Mouse (Mus musculus) CH12.LX (cell line): ENCODE results near the gene Pla2g10. TPM values are rescaled to one million over a fixed set of nuclear protein-coding genes. Genes with fewer than 3 reads are reported as not detected.

Source experiments
- DNase-seq: peaks from one replicate; pipeline ENCODE4 v3.0.0-alpha.2; 2013; ENCODE audit errors: extremely low read depth
- H3K27ac ChIP-seq: 2 replicates; pipeline ENCODE4 v1.5.1; 2012; ENCODE audit warnings: low read depth, mild to moderate bottlenecking, control low read depth, moderate library complexity; ENCODE audit not compliant: insufficient read depth
- H3K27me3 ChIP-seq: replicated peaks from 2 replicates; pipeline ENCODE3; 2012; ENCODE audit warnings: inconsistent platforms
- H3K36me3 ChIP-seq, 2 experiments: replicated peaks in 1 of 2; 2 replicates each; pipeline versions ENCODE3 to v1.6.1; 2012; ENCODE audit warnings: inconsistent platforms in 1 of 2, low read length in 1 of 2, mild to moderate bottlenecking in 1 of 2, mixed read lengths in 1 of 2, moderate library complexity in 1 of 2; ENCODE audit not compliant: control insufficient read depth in 1 of 2, insufficient read depth in 1 of 2
- H3K4me1 ChIP-seq, 2 experiments: 2 replicates each; pipeline ENCODE4 v1.6.1; 2012; ENCODE audit warnings: inconsistent platforms in 1 of 2, moderate library complexity in 1 of 2; ENCODE audit not compliant: insufficient read depth in 2 of 2, control insufficient read depth in 1 of 2
- H3K4me2 ChIP-seq: 2 replicates; pipeline ENCODE4 v1.6.1; 2012; ENCODE audit warnings: low read depth, mild to moderate bottlenecking, control low read depth; ENCODE audit not compliant: poor library complexity, insufficient read depth, severe bottlenecking
- H3K4me3 ChIP-seq, 3 experiments: fragments of 150-350 bp in 1 of 3; sonication (generic) in 1 of 3; replicated peaks in 1 of 3; 2 replicates each; pipeline versions ENCODE3 to v1.5.1; 2011 to 2012; ENCODE audit warnings: low read depth in 2 of 3, low read length in 2 of 3, mild to moderate bottlenecking in 2 of 3, moderate library complexity in 2 of 3, control low read depth in 1 of 3, improper control_type of control experiment in 1 of 3, inconsistent platforms in 1 of 3, mixed read lengths in 1 of 3; ENCODE audit not compliant: poor library complexity in 1 of 3
- H3K79me2 ChIP-seq: replicated peaks from 2 replicates; pipeline ENCODE4 v1.6.1; 2012; ENCODE audit warnings: mild to moderate bottlenecking, moderate library complexity; ENCODE audit not compliant: control insufficient read depth, poor library complexity, insufficient read depth, severe bottlenecking; ENCODE audit errors: extremely low read depth
- H3K9ac ChIP-seq: 2 replicates; pipeline ENCODE4 v1.6.1; 2012; ENCODE audit warnings: low read depth, mild to moderate bottlenecking, control low read depth, moderate library complexity; ENCODE audit not compliant: insufficient read depth
- H3K9me3 ChIP-seq: replicated peaks from 2 replicates; pipeline ENCODE3; 2012; ENCODE audit warnings: low read length, inconsistent platforms, mixed read lengths
- CHD1 ChIP-seq: IDR thresholded peaks from 2 replicates; pipeline ENCODE4 v1.6.1; 2012; ENCODE audit warnings: low read depth, low read length, improper control_type of control experiment, inconsistent platforms
- CHD2 ChIP-seq: IDR thresholded peaks from 2 replicates; pipeline ENCODE4 v1.6.1; 2011; ENCODE audit warnings: low read length, improper control_type of control experiment
- CTCF ChIP-seq, 2 experiments: IDR thresholded peaks in 1 of 2; conservative IDR thresholded peaks in 1 of 2; 2 replicates each; pipeline ENCODE4 v1.5.1; 2011 to 2012; ENCODE audit warnings: low read depth in 2 of 2, low read length in 2 of 2, improper control_type of control experiment in 1 of 2, inconsistent platforms in 1 of 2, mild to moderate bottlenecking in 1 of 2, moderate library complexity in 1 of 2
- E2F4 ChIP-seq: IDR thresholded peaks from 2 replicates; pipeline ENCODE4 v1.6.1; 2011; ENCODE audit warnings: low read depth, low read length, improper control_type of control experiment; ENCODE audit not compliant: insufficient replicate concordance
- ELF1 ChIP-seq: IDR thresholded peaks from 2 replicates; pipeline ENCODE4 v1.6.1; 2014; ENCODE audit warnings: low read depth, mild to moderate bottlenecking, inconsistent platforms, low read length, improper control_type of control experiment
- ETS1 ChIP-seq: conservative IDR thresholded peaks from 2 replicates; pipeline ENCODE4 v1.6.1; 2012; ENCODE audit warnings: low read depth, mild to moderate bottlenecking, inconsistent platforms, low read length, improper control_type of control experiment, moderate library complexity
- GABPA ChIP-seq: IDR thresholded peaks from 2 replicates; pipeline ENCODE4 v1.6.1; 2012; ENCODE audit warnings: low read depth, low read length, improper control_type of control experiment, inconsistent platforms; ENCODE audit not compliant: insufficient replicate concordance
- HCFC1 ChIP-seq: IDR thresholded peaks from 2 replicates; pipeline ENCODE4 v1.6.1; 2012; ENCODE audit warnings: low read depth, mild to moderate bottlenecking, inconsistent platforms, low read length, improper control_type of control experiment
- JUN ChIP-seq: IDR thresholded peaks from 2 replicates; pipeline ENCODE4 v1.6.1; 2011; ENCODE audit warnings: low read depth, mild to moderate bottlenecking, low read length, improper control_type of control experiment, moderate library complexity; ENCODE audit not compliant: insufficient read depth
- JUND ChIP-seq: conservative IDR thresholded peaks from 2 replicates; pipeline ENCODE4 v1.6.1; 2011; ENCODE audit warnings: low read depth, low read length, improper control_type of control experiment
- KAT2A ChIP-seq: IDR thresholded peaks from 2 replicates; pipeline ENCODE4 v1.6.1; 2012; ENCODE audit warnings: low read length, improper control_type of control experiment, inconsistent platforms; ENCODE audit not compliant: insufficient replicate concordance
- MEF2A ChIP-seq: IDR thresholded peaks from 2 replicates; pipeline ENCODE4 v1.6.1; 2014; ENCODE audit warnings: low read depth, mild to moderate bottlenecking, inconsistent platforms, low read length, improper control_type of control experiment, borderline replicate concordance
- MXI1 ChIP-seq: IDR thresholded peaks from 2 replicates; pipeline ENCODE4 v1.6.1; 2011; ENCODE audit warnings: mild to moderate bottlenecking, low read depth, low read length, improper control_type of control experiment
- MYC ChIP-seq: IDR thresholded peaks from 2 replicates; pipeline ENCODE4 v1.6.1; 2011; ENCODE audit warnings: low read depth, mild to moderate bottlenecking, improper control_type of control experiment, low read length
- NRF1 ChIP-seq: IDR thresholded peaks from 2 replicates; pipeline ENCODE4 v1.6.1; 2014; ENCODE audit warnings: low read depth, mild to moderate bottlenecking, inconsistent platforms, low read length, improper control_type of control experiment, moderate library complexity
- PAX5 ChIP-seq: IDR thresholded peaks from 2 replicates; pipeline ENCODE4 v1.6.1; 2012; ENCODE audit warnings: low read length, inconsistent platforms, mixed read lengths
- POLR2A ChIP-seq: IDR thresholded peaks from 2 replicates; pipeline ENCODE4 v1.6.1; 2011; ENCODE audit warnings: low read depth, mild to moderate bottlenecking, improper control_type of control experiment, low read length
- RAD21 ChIP-seq: IDR thresholded peaks from 2 replicates; pipeline ENCODE4 v1.6.1; 2011; ENCODE audit warnings: low read depth, mild to moderate bottlenecking, low read length, improper control_type of control experiment, moderate library complexity
- RCOR1 ChIP-seq: conservative IDR thresholded peaks from 2 replicates; pipeline ENCODE4 v1.6.1; 2012; ENCODE audit warnings: low read depth, mild to moderate bottlenecking, inconsistent platforms, low read length, improper control_type of control experiment
- TCF12 ChIP-seq: IDR thresholded peaks from 2 replicates; pipeline ENCODE4 v1.6.1; 2014; ENCODE audit warnings: low read depth, mild to moderate bottlenecking, inconsistent platforms, low read length, improper control_type of control experiment
- USF1 ChIP-seq: IDR thresholded peaks from 2 replicates; pipeline ENCODE4 v1.6.1; 2014; ENCODE audit warnings: low read depth, mild to moderate bottlenecking, inconsistent platforms, low read length, improper control_type of control experiment
- ZC3H11A ChIP-seq: IDR thresholded peaks from 2 replicates; pipeline ENCODE4 v1.6.1; 2012; ENCODE audit warnings: low read depth, mild to moderate bottlenecking, inconsistent platforms, low read length, improper control_type of control experiment
- ZKSCAN1 ChIP-seq: IDR thresholded peaks from 2 replicates; pipeline ENCODE4 v1.6.1; 2012; ENCODE audit warnings: low read depth, inconsistent platforms, low read length, improper control_type of control experiment, borderline replicate concordance
- dilution Hi-C: fragments of 300-500 bp; cut with MboI; formaldehyde crosslinking; loops from 2 replicates; pipeline ENCODE4 v1.14.3; 2020; ENCODE audit warnings: low sequenced_read_pairs; ENCODE audit not compliant: extremely low pct_unique_long_range_greater_than_20kb, extremely low pct_ligation_motif_present
- in situ Hi-C: fragments of 300-500 bp; cut with MboI; formaldehyde crosslinking; loops from 3 replicates; pipeline ENCODE4 v1.14.3; 2019; ENCODE audit warnings: low sequenced_read_pairs, low pct_ligation_motif_present, low pct_unique_long_range_greater_than_20kb, mixed read lengths
- polyA plus RNA-seq: library from polyadenylated mRNA; unstranded; fragments of >175 nt; gene quantifications from 2 replicates; pipeline ENCODE4 v1.2.1, GENCODE M21; 2012; ENCODE audit warnings: low read depth; ENCODE audit not compliant: insufficient read length
- total RNA-seq, 2 experiments: library from RNA; depleted of rRNA; stranded (reverse); fragments of 300-350 nt in 1 of 2; fragments of >200 nt in 1 of 2; gene quantifications; 2 replicates each; pipeline ENCODE4 v1.2.3; 2012 to 2014

Pla2g10 gene
- total and polyA plus RNA-seq, 3 experiments, result not detected

GRCm38 (mm10) chr16:13678601-13679319 is 52.0 kb downstream of the Pla2g10 start:
- dilution Hi-C loops (no loop called here), in situ Hi-C loops (no loop called here)
- Histone ChIP-seq H3K36me3 (peaks cover 24 to 81% of the 10 kb centered on the region in 2 experiments), H3K4me2 (no peak overlapping the region), H3K79me2 (peaks cover 36% of the 10 kb centered on the region), H3K27ac (no peak overlapping the region)
- no peak for DNase-seq
- TF ChIP-seq PAX5 (no peak), ELF1 (no peak), ETS1 (no peak), MYC (no peak), KAT2A (no peak), ZC3H11A (no peak), USF1 (no peak), MXI1 (no peak), CHD1 (no peak), NRF1 (no peak), E2F4 (no peak), CHD2 (no peak), MEF2A (no peak), POLR2A (no peak)
- TF ChIP-seq, all 38 proteins: peak for 0
- Histone ChIP-seq H3K9me3 (no peaks in the 10 kb centered on the region), H3K4me3 (no peak overlapping the region), H3K27me3 (no peaks in the 10 kb centered on the region), H3K9ac (no peak overlapping the region), H3K4me1 (peaks cover 0 to 26% of the 10 kb centered on the region in 2 experiments; a peak in 2 of 4 replicates)

GRCm38 (mm10) chr16:13674511-13674910 is 56.3 kb downstream of the Pla2g10 start:
- DNase-seq, result no peak
- Histone ChIP-seq H3K9me3 (no peaks in the 10 kb centered on the region), H3K27me3 (no peaks in the 10 kb centered on the region), H3K27ac (no peak overlapping the region), H3K9ac (no peak overlapping the region), H3K4me1 (peaks cover 0 to 31% of the 10 kb centered on the region in 2 experiments; a peak in 3 of 4 replicates), H3K36me3 (peaks cover 24 to 48% of the 10 kb centered on the region in 2 experiments), H3K79me2 (peaks cover 45% of the 10 kb centered on the region), H3K4me2 (no peak overlapping the region), H3K4me3 (no peak overlapping the region)
- TF ChIP-seq MYC, result no peak
- TF ChIP-seq RCOR1, result no peak
- TF ChIP-seq GABPA, result no peak
- TF ChIP-seq ZKSCAN1, result no peak
- TF ChIP-seq TCF12, result no peak
- no peak for TF ChIP-seq CTCF (conservative IDR thresholded peaks at IDR 0.05 in 1 of 2, IDR thresholded peaks at IDR 0.05 in 1 of 2; ENCODE audit: low read depth in 2 of 2, low read length in 2 of 2)
- TF ChIP-seq E2F4, result no peak
- TF ChIP-seq JUND, result no peak
- TF ChIP-seq NRF1, result no peak
- no peak for TF ChIP-seq HCFC1
- TF ChIP-seq JUN, result no peak
- TF ChIP-seq USF1, result no peak
- TF ChIP-seq RAD21, result no peak
- no peak for TF ChIP-seq POLR2A
- in situ Hi-C loops, result no loop called here
- dilution Hi-C loops, result no loop called here
